In the genomic region with DNA sequence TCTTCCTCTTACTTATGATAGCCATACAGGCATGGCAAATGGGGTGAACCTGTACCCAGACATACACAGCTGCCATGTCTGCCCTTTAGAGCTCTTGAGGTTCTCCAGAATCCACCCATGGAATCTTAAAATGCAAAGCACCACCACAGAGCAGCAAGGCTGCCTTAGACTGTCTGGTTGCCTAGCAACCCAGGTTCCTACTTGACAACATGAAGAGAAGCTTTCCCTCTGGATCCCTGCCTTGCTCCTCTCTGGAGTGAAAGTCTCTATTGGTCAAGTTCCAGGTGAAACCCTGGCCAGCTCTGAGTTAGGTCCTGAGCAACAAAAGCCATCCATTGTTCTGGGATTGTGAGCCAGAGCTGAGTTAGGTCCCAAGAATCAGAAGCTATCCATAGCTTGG, we compare ENCODE assay signal across 10 mouse cellular contexts. TPM values are rescaled to one million over a fixed set of nuclear protein-coding genes. Genes with fewer than 3 reads are reported as not detected.
A peak's percentile ranks its signal among the peaks of the same experiment; 100 is the strongest.
DNase-seq lines count a peak whose midpoint lies in the region; ATAC-seq lines count a peak whose summit lies in the region.
"Had no signal": no experiment of that assay in that cellular context is flagged by ENCODE, and none has a peak within 500 bp of the region (broad histone marks: within the 10 kb centered on the region; RNA-seq: fewer than 3 reads in every experiment).

No protein-coding gene starts in this region.

- H3K4me2 ChIP-seq in midbrain, embryonic 15.5 days: no peak overlapping the region
- H3K4me2 ChIP-seq in midbrain, embryonic 13.5 days (replicated peaks): no peak overlapping the region
- no peak overlapping the region for H3K4me2 ChIP-seq in intestine, embryonic 15.5 days (replicated peaks)
- H3K4me2 ChIP-seq: embryonic facial prominence, embryonic 12.5 days; limb, embryonic 13.5 days had no signal

- peak overlapping the region; percentile 48 for H3K27ac ChIP-seq in midbrain, embryonic 15.5 days
- H3K27ac ChIP-seq in midbrain, embryonic 13.5 days: no peak overlapping the region
- H3K27ac ChIP-seq in intestine, embryonic 15.5 days: no peak overlapping the region
- H3K27ac ChIP-seq: embryonic facial prominence, embryonic 12.5 days; limb, embryonic 13.5 days had no signal

- peak; percentile 45; the same call in 1 of the 2 replicates for ATAC-seq in midbrain, embryonic 15.5 days (replicated peaks)
- ATAC-seq in midbrain, embryonic 13.5 days: no peak
- ATAC-seq in intestine, embryonic 15.5 days: no peak

- H3K4me1 ChIP-seq in midbrain, embryonic 15.5 days: peaks cover 31% of the 10 kb centered on the region
- H3K4me1 ChIP-seq in midbrain, embryonic 13.5 days (replicated peaks): peaks cover 24% of the 10 kb centered on the region
- H3K4me1 ChIP-seq in intestine, embryonic 15.5 days (replicated peaks): peaks cover 2% of the 10 kb centered on the region; the same call in 1 of the 2 replicates

- no peak overlapping the region for H3K4me3 ChIP-seq in midbrain, embryonic 15.5 days
- H3K4me3 ChIP-seq in midbrain, embryonic 13.5 days (replicated peaks): no peak overlapping the region
- no peak overlapping the region for H3K4me3 ChIP-seq in intestine, embryonic 15.5 days (replicated peaks)
- H3K4me3 ChIP-seq: embryonic facial prominence, embryonic 12.5 days; limb, embryonic 13.5 days had no signal

- no peak overlapping the region for H3K9ac ChIP-seq in midbrain, embryonic 15.5 days
- H3K9ac ChIP-seq in midbrain, embryonic 13.5 days (replicated peaks): no peak overlapping the region
- H3K9ac ChIP-seq in intestine, embryonic 15.5 days: no peak overlapping the region
- H3K9ac ChIP-seq: embryonic facial prominence, embryonic 12.5 days; limb, embryonic 13.5 days had no signal

- H3K9me3 ChIP-seq in midbrain, embryonic 15.5 days: no peaks in the 10 kb centered on the region
- H3K9me3 ChIP-seq in midbrain, embryonic 13.5 days: no peaks in the 10 kb centered on the region
- no peaks in the 10 kb centered on the region for H3K9me3 ChIP-seq in intestine, embryonic 15.5 days
- H3K9me3 ChIP-seq: embryonic facial prominence, embryonic 12.5 days; limb, embryonic 13.5 days had no signal

- H3K27me3 ChIP-seq in midbrain, embryonic 15.5 days (replicated peaks): no peaks in the 10 kb centered on the region
- H3K27me3 ChIP-seq in midbrain, embryonic 13.5 days: no peaks in the 10 kb centered on the region
- H3K27me3 ChIP-seq in intestine, embryonic 15.5 days (replicated peaks): no peaks in the 10 kb centered on the region
- H3K27me3 ChIP-seq: embryonic facial prominence, embryonic 12.5 days; limb, embryonic 13.5 days had no signal

- peak; percentile 4 for DNase-seq in cerebellum, adult 9-10 months
- no peak for DNase-seq in cerebellum, adult 11 months
- peak; percentile 64 for DNase-seq in left cerebral cortex, adult 11 months (ENCODE audit: low spot score)
- peak; percentile 47 for DNase-seq in right cerebral cortex, postnatal 4 days
- no peak for DNase-seq in kidney, adult 8-10 months

- H3K36me3 ChIP-seq in midbrain, embryonic 15.5 days (replicated peaks): no peaks in the 10 kb centered on the region
- H3K36me3 ChIP-seq in midbrain, embryonic 13.5 days: no peaks in the 10 kb centered on the region
- no peaks in the 10 kb centered on the region for H3K36me3 ChIP-seq in intestine, embryonic 15.5 days
- H3K36me3 ChIP-seq: embryonic facial prominence, embryonic 12.5 days; limb, embryonic 13.5 days had no signal

RNA-seq across cellular contexts. Expression of a gene that starts 43.0 kb away (rescaled TPM):
- polyA plus RNA-seq in midbrain, embryonic 15.5 days (2015; fragmentation: Nextera tagmentation; extraction: Ambion mirVana): 113 and 125 TPM in 2 replicates
- polyA plus RNA-seq in midbrain, embryonic 13.5 days (2015; fragmentation: Nextera tagmentation; extraction: Ambion mirVana): 124 and 143 TPM in 2 replicates
- polyA plus RNA-seq in intestine, embryonic 15.5 days (2015; fragmentation: Nextera tagmentation; extraction: Ambion mirVana): 292 and 375 TPM in 2 replicates

Comparison
In these comparisons a context has a peak if more than half of its experiments do, and no peak if none do; other contexts are left out.
1. DNase-seq: peak in cerebellum, adult 9-10 months (single experiment), left cerebral cortex, adult 11 months (single experiment) and right cerebral cortex, postnatal 4 days (single experiment); none in cerebellum, adult 11 months (single experiment) and kidney, adult 8-10 months (0 of 2).